Mouse (Mus musculus) spleen, adult 2 months (tissue): ENCODE measurements around the gene Syce3.

ENCODE experiments used
- CTCF ChIP-seq: fragments of 200-500 bp; IDR thresholded peaks from 2 replicates; pipeline ENCODE4 v1.5.1; 2011; ENCODE audit warnings: mild to moderate bottlenecking, inconsistent platforms; ENCODE audit not compliant: insufficient read depth, insufficient read length, insufficient replicate concordance; ENCODE audit errors: extremely low read depth
- POLR2A ChIP-seq: fragments of 200-500 bp; IDR thresholded peaks from 2 replicates; pipeline ENCODE4 v1.6.1; 2011; ENCODE audit warnings: low read depth, low read length, inconsistent platforms

GRCm38 (mm10) chr15:89434136-89434535 lies 23.8 kb upstream of the Syce3 start:
- TF ChIP-seq CTCF, result no peak
- TF ChIP-seq POLR2A, result no peak
